Mouse (Mus musculus) layer of hippocampus, postnatal 10 days (tissue): Measurements from ENCODE around the gene 1700042G07Rik. TPM values are rescaled to one million over a fixed set of nuclear protein-coding genes. Genes with fewer than 3 reads are reported as not detected.

Source experiments
- DNase-seq, 2 experiments: peaks; one replicate each; pipeline ENCODE4 v3.0.0; 2021; ENCODE audit warnings: low spot score in 2 of 2
- total RNA-seq, 2 experiments: library from RNA; stranded (reverse); gene quantifications; 2 replicates each; pipeline ENCODE4 v1.2.3; 2021

1700042G07Rik gene
- total RNA-seq, 2 experiments from 2014 or later: not detected

- DNase-seq: peak in 1 of 2 experiments; percentile 53
Measured at GRCm38 (mm10) chr4:116160769-116161168, 12.4 kb upstream of the 1700042G07Rik start.

- no peak for DNase-seq
Measured at GRCm38 (mm10) chr4:116162142-116162541, 11.0 kb upstream of the 1700042G07Rik start.

GRCm38 (mm10) chr4:116164759-116165554, 8.2 kb upstream of the 1700042G07Rik start:
- DNase-seq: no peak

- DNase-seq: no peak
Measured at GRCm38 (mm10) chr4:116165708-116166407, 7.3 kb upstream of the 1700042G07Rik start.

- no peak for DNase-seq
Measured at GRCm38 (mm10) chr4:116167404-116167803, 5.8 kb upstream of the 1700042G07Rik start, which contains the start of gene Tspan1. Gene Tspan1, minus strand, starts transcription at chr4:116167601.

GRCm38 (mm10) chr4:116168617-116169352, 4.4 kb upstream of the 1700042G07Rik start:
- DNase-seq: peak; percentile 85 to 87

- DNase-seq: no peak
Measured at GRCm38 (mm10) chr4:116169353-116169672, 3.9 kb upstream of the 1700042G07Rik start.

GRCm38 (mm10) chr4:116173752-116174151, 580 bp downstream of the 1700042G07Rik start:
- DNase-seq: no peak

- no peak for DNase-seq
Measured at GRCm38 (mm10) chr4:116174466-116175116, 1.4 kb downstream of the 1700042G07Rik start.

- no peak for DNase-seq
Measured at GRCm38 (mm10) chr4:116175136-116175535, 2.0 kb downstream of the 1700042G07Rik start.

- no peak for DNase-seq
Measured at GRCm38 (mm10) chr4:116175711-116176542, 2.8 kb downstream of the 1700042G07Rik start.

- peak; percentile 75 to 81 for DNase-seq
Measured at GRCm38 (mm10) chr4:116176543-116176988, 3.4 kb downstream of the 1700042G07Rik start.

GRCm38 (mm10) chr4:116177140-116177539, 4.0 kb downstream of the 1700042G07Rik start:
- peak; percentile 54 to 58 for DNase-seq

- no peak for DNase-seq
Measured at GRCm38 (mm10) chr4:116182079-116182478, 8.9 kb downstream of the 1700042G07Rik start.

GRCm38 (mm10) chr4:116182745-116183144, 9.6 kb downstream of the 1700042G07Rik start:
- DNase-seq: no peak

- DNase-seq: no peak
Measured at GRCm38 (mm10) chr4:116185083-116185482, 11.9 kb downstream of the 1700042G07Rik start.

GRCm38 (mm10) chr4:116192286-116192835, 19.2 kb downstream of the 1700042G07Rik start:
- no peak for DNase-seq

GRCm38 (mm10) chr4:116193583-116194383, 20.6 kb downstream of the 1700042G07Rik start:
- DNase-seq: no peak

GRCm38 (mm10) chr4:116198422-116198821, 25.2 kb downstream of the 1700042G07Rik start:
- no peak for DNase-seq
